Mouse (Mus musculus): ENCODE measurements around the gene Cabp4. TPM values are rescaled to one million over a fixed set of nuclear protein-coding genes. Genes with fewer than 3 reads are reported as not detected.

Gene Cabp4
- polyA plus RNA-seq (2015; fragmentation: Nextera tagmentation; extraction: Ambion mirVana): 0.22 TPM in 1 of 2 replicates, not detected in the other

GRCm38 (mm10) chr19:4143759-4144268 lies at the start of gene Cabp4:
TSS of gene Cabp4 (minus strand) at chr19:4144033.
- no peak within 1 kb of the TSS for H3K4me3 ChIP-seq (replicated peaks; ENCODE audit: low read length)
- 83% methylated on average over 7 of the region's 7 CpGs for WGBS
- ATAC-seq: no peak

DNA sequence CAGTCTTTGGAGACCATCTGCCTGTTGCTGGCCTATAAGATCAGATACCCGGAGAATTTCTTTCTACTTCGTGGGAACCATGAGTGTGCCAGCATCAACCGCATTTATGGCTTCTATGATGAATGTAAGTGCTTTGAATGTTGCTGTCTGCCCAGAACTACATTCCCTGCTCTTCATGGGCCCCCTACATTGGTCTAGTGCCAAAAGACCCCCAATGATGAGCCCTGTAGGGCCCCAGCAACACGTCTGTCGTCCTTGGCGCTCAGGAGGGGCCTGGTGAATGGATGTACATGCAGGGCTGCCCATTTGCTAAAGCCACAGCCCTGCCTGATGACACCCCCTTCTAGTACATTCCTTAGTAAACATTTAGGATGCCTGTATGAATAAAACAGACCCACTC lies 49.3 kb upstream of the Cabp4 start:
- Histone ChIP-seq H3K27ac (ENCODE audit: low read length) (no peak overlapping the region), H3K36me3 (ENCODE audit: control insufficient read depth, insufficient read depth) (peaks cover 18% of the 10 kb centered on the region), H3K4me3 (replicated peaks; ENCODE audit: low read length) (peak overlapping the region; percentile 67), H3K4me2 (ENCODE audit: low read length) (peak overlapping the region; percentile 97), H3K9me3 (ENCODE audit: control insufficient read depth, low read length) (no peaks in the 10 kb centered on the region), H3K4me1 (replicated peaks; ENCODE audit: control insufficient read depth, insufficient read depth, low read length) (peaks cover 29% of the 10 kb centered on the region), H3K9ac (replicated peaks; ENCODE audit: low read depth, low read length) (peak overlapping the region; percentile 91), H3K27me3 (replicated peaks; ENCODE audit: control insufficient read depth, insufficient read depth, low read length) (no peaks in the 10 kb centered on the region)
- WGBS: 54% methylated on average over 6 of the region's 6 CpGs
- ATAC-seq: no peak

More at GRCm38 (mm10) chr19:4143759-4144268, at the start of gene Cabp4:
- no peaks in the 10 kb centered on the region for H3K27me3 ChIP-seq (replicated peaks; ENCODE audit: control insufficient read depth, insufficient read depth, low read length)
- H3K27ac ChIP-seq (ENCODE audit: low read length): no peak within 1 kb of the TSS; the same call in 1 of the 2 replicates
- no peaks in the 10 kb centered on the region for H3K9me3 ChIP-seq (ENCODE audit: control insufficient read depth, low read length)
- H3K9ac ChIP-seq (replicated peaks; ENCODE audit: low read depth, low read length): no peak within 1 kb of the TSS
- no peak within 1 kb of the TSS for H3K4me2 ChIP-seq (ENCODE audit: low read length)
- no peaks in the 10 kb centered on the region for H3K36me3 ChIP-seq (ENCODE audit: control insufficient read depth, insufficient read depth)
- H3K4me1 ChIP-seq (replicated peaks; ENCODE audit: control insufficient read depth, insufficient read depth, low read length): peaks cover 7% of the 10 kb centered on the region

GRCm38 (mm10) chr19:4192251-4192985 lies 48.6 kb upstream of the Cabp4 start:
- H3K4me1 ChIP-seq (replicated peaks; ENCODE audit: control insufficient read depth, insufficient read depth, low read length): peaks cover 29% of the 10 kb centered on the region
- H3K9me3 ChIP-seq (ENCODE audit: control insufficient read depth, low read length): no peaks in the 10 kb centered on the region
- ATAC-seq: peak; percentile 58; the same call in 1 of the 2 replicates
- H3K27ac ChIP-seq (ENCODE audit: low read length): peak overlapping the region; percentile 84
- H3K4me3 ChIP-seq (replicated peaks; ENCODE audit: low read length): peak overlapping the region; percentile 67
- WGBS: under 1% methylated on average over 46 of the region's 52 CpGs
- peak overlapping the region; percentile 91 for H3K9ac ChIP-seq (replicated peaks; ENCODE audit: low read depth, low read length)
- peaks cover 18% of the 10 kb centered on the region for H3K36me3 ChIP-seq (ENCODE audit: control insufficient read depth, insufficient read depth)
- H3K4me2 ChIP-seq (ENCODE audit: low read length): peak overlapping the region; percentile 97
- no peaks in the 10 kb centered on the region for H3K27me3 ChIP-seq (replicated peaks; ENCODE audit: control insufficient read depth, insufficient read depth, low read length)

- ATAC-seq: peak; percentile 91
- Histone ChIP-seq H3K27me3 (replicated peaks; ENCODE audit: control insufficient read depth, insufficient read depth, low read length) (no peaks in the 10 kb centered on the region), H3K4me3 (replicated peaks; ENCODE audit: low read length) (peak within 1 kb of the TSS; percentile 67), H3K4me1 (replicated peaks; ENCODE audit: control insufficient read depth, insufficient read depth, low read length) (peaks cover 28% of the 10 kb centered on the region), H3K9me3 (ENCODE audit: control insufficient read depth, low read length) (no peaks in the 10 kb centered on the region), H3K9ac (replicated peaks; ENCODE audit: low read depth, low read length) (peak within 1 kb of the TSS; percentile 91), H3K36me3 (ENCODE audit: control insufficient read depth, insufficient read depth) (peaks cover 14% of the 10 kb centered on the region), H3K4me2 (ENCODE audit: low read length) (peak within 1 kb of the TSS; percentile 97), H3K27ac (ENCODE audit: low read length) (peak within 1 kb of the TSS; percentile 84)
- WGBS: 7% methylated on average over 40 of the region's 47 CpGs
Observed at GRCm38 (mm10) chr19:4191528-4192250, 47.9 kb upstream of the Cabp4 start, which contains the start of gene Ppp1ca. TSS of gene Ppp1ca (plus strand) at chr19:4192065.

DNA sequence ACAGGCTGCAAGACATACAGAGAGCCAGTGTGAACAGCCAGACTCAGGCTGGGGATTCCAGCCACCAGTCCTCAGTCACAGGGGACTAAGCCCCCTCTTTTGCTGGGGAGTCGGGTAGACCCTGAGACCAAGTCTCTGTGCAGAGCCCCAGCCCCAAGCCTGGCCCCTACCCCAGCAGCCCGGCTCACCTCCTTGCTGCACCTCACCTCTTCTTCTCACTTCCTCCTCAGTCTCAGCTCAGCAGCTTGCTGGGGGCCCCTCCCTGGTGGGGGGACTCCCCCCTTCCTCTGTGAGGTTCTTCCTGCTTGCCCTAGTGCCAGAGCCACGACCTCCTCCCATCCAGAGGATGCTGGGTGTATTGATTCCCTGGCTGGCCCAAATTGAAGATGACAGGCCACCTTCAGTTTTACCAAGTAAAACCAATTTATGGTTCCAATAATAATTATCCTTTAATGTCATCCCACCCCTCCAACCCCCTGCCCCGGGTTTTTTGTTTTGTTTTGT lies 47.0 kb upstream of the Cabp4 start, which contains the start of gene Tbc1d10c:
TSS of gene Tbc1d10c (minus strand) at position 454 of the 504 bp plus-strand sequence.
- peaks cover 10% of the 10 kb centered on the region for H3K36me3 ChIP-seq (ENCODE audit: control insufficient read depth, insufficient read depth)
- H3K9ac ChIP-seq (replicated peaks; ENCODE audit: low read depth, low read length): peak within 1 kb of the TSS; percentile 91
- peaks cover 23% of the 10 kb centered on the region for H3K4me1 ChIP-seq (replicated peaks; ENCODE audit: control insufficient read depth, insufficient read depth, low read length)
- no peaks in the 10 kb centered on the region for H3K27me3 ChIP-seq (replicated peaks; ENCODE audit: control insufficient read depth, insufficient read depth, low read length)
- H3K4me3 ChIP-seq (replicated peaks; ENCODE audit: low read length): peak within 1 kb of the TSS; percentile 67
- 78% methylated on average over 4 of the region's 4 CpGs for WGBS
- H3K4me2 ChIP-seq (ENCODE audit: low read length): peak within 1 kb of the TSS; percentile 97
- no peak for ATAC-seq
- H3K27ac ChIP-seq (ENCODE audit: low read length): peak within 1 kb of the TSS; percentile 84
- no peaks in the 10 kb centered on the region for H3K9me3 ChIP-seq (ENCODE audit: control insufficient read depth, low read length)

DNA sequence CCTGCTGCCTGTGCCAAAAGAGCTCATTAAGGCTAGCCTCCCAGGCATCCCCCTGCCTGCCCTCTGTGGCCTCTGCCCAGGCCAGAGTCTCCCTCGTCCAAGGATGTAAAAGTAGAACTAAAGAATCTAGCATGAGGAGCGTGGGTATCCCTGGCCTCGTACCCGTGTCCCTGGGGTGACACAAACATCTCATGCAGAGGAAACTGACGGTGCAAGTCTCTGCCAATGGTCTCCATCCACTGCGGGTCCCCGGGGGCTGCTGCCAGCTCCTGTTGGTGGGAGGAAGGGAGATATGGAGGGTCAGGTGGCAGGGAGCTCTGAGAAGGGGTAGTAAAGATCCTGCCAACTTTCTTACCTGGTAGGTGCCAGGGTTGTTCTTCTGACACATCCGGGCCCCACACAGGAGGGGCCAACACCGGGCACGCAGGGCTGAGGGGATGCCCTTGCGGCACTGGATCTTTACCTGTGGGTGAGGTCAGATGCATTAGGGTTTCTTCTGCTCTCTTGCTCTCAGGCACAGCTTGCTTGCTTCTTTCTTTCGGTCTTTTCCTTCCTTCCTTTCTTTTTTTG lies 45.3 kb upstream of the Cabp4 start:
- no peak overlapping the region for H3K27ac ChIP-seq (ENCODE audit: low read length)
- no peak overlapping the region for H3K4me3 ChIP-seq (replicated peaks; ENCODE audit: low read length)
- H3K27me3 ChIP-seq (replicated peaks; ENCODE audit: control insufficient read depth, insufficient read depth, low read length): no peaks in the 10 kb centered on the region
- peaks cover 2% of the 10 kb centered on the region; the same call in 1 of the 2 replicates for H3K36me3 ChIP-seq (ENCODE audit: control insufficient read depth, insufficient read depth)
- WGBS: 86% methylated on average over 12 of the region's 12 CpGs
- no peak overlapping the region for H3K9ac ChIP-seq (replicated peaks; ENCODE audit: low read depth, low read length)
- H3K9me3 ChIP-seq (ENCODE audit: control insufficient read depth, low read length): no peaks in the 10 kb centered on the region
- H3K4me2 ChIP-seq (ENCODE audit: low read length): no peak overlapping the region
- no peak for ATAC-seq
- peaks cover 18% of the 10 kb centered on the region for H3K4me1 ChIP-seq (replicated peaks; ENCODE audit: control insufficient read depth, insufficient read depth, low read length)

DNA sequence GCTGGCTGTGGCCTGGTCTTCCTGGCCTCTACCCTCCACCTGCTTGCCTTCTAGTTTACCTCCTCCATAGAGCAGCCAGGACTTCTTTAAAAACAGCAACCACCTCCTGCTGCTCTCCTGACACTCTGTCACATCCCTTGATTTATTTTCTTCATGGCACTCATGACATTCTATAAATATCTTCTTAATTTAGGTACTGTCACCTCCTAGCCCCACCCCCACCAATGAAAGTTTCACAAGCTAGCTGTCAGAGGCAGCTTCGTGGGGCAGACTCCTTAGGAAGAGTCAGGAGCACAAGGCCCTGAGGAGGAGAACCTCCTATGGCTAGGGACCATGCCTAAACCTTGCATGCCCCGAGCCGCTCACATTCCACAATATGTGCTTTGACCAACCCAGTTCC lies 43.5 kb upstream of the Cabp4 start:
- Histone ChIP-seq H3K27ac (ENCODE audit: low read length) (no peak overlapping the region), H3K4me1 (replicated peaks; ENCODE audit: control insufficient read depth, insufficient read depth, low read length) (peaks cover 3% of the 10 kb centered on the region; the same call in 1 of the 2 replicates), H3K36me3 (ENCODE audit: control insufficient read depth, insufficient read depth) (no peaks in the 10 kb centered on the region), H3K9ac (replicated peaks; ENCODE audit: low read depth, low read length) (no peak overlapping the region), H3K27me3 (replicated peaks; ENCODE audit: control insufficient read depth, insufficient read depth, low read length) (no peaks in the 10 kb centered on the region), H3K4me2 (ENCODE audit: low read length) (no peak overlapping the region), H3K4me3 (replicated peaks; ENCODE audit: low read length) (no peak overlapping the region), H3K9me3 (ENCODE audit: control insufficient read depth, low read length) (no peaks in the 10 kb centered on the region)
- ATAC-seq: no peak
- 80% methylated on average over 3 of the region's 3 CpGs for WGBS

DNA sequence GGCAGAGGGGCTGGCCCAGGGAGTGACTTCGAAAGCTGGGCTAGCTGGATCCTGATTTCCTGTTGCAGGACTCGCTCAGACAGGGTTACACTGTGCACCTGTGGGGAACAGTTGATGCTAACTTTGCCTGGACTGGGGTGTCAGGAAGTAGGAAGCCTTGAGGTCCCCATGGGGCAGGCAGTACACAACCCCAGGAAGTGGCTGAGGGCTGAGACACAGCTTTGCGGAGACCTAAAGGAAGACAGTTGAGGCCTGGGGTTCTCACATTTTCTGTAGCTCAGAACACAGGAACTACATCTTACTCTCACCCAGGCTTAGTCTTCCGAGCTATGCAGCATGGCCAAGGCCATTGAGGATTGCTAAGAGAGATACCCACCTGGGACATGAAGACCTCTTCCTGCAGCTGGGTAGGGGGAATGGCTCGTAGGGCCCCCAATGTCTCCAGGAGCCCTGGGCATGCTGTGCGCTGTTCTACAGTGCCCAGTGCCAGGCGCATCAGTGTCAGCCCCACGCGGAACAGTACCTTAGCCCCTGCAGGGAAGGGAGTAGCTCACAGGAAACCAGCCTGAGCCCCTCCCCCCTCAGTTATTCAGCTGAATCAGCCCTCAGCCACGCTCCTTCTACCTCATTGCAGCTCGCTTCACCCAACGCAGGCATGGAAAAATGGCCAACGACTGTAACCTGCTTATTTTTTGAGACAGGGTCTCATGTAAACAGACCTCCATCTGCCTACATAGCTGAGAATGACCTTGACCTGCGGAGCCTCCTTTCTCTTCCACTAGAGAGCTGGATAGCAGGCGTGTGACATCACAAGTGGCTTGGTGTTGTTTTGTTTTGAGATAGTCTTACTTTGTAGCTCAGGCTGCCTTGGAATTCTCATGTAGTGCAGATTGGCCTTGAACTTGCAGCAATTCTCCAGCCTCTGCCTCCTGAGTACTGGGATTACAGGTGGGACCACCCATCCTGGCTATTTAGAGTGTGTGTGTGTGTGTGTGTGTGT lies 41.4 kb upstream of the Cabp4 start:
- Histone ChIP-seq H3K27me3 (replicated peaks; ENCODE audit: control insufficient read depth, insufficient read depth, low read length) (no peaks in the 10 kb centered on the region), H3K27ac (ENCODE audit: low read length) (no peak overlapping the region), H3K9me3 (ENCODE audit: control insufficient read depth, low read length) (no peaks in the 10 kb centered on the region), H3K9ac (replicated peaks; ENCODE audit: low read depth, low read length) (no peak overlapping the region), H3K4me1 (replicated peaks; ENCODE audit: control insufficient read depth, insufficient read depth, low read length) (peaks cover 6% of the 10 kb centered on the region), H3K4me2 (ENCODE audit: low read length) (no peak overlapping the region), H3K36me3 (ENCODE audit: control insufficient read depth, insufficient read depth) (no peaks in the 10 kb centered on the region), H3K4me3 (replicated peaks; ENCODE audit: low read length) (no peak overlapping the region)
- WGBS: 62% methylated on average over 15 of the region's 15 CpGs
- ATAC-seq: no peak
